Mouse (Mus musculus): ENCODE results near the gene Klrb1a. TPM values are rescaled to one million over a fixed set of nuclear protein-coding genes. Genes with fewer than 3 reads are reported as not detected.
A peak's percentile ranks its signal among the peaks of the same experiment; 100 is the strongest.
"Not testable (repeated sequence)": the region's sequence is repeated elsewhere in the genome, so short reads cannot be mapped to it uniquely, and the experiment has no call there.

Klrb1a gene
- total RNA-seq (2022): not detected

- not testable (repeated sequence) for DNase-seq (ENCODE audit: low spot score in 2 of 2)
Observed at GRCm38 (mm10) chr6:128623433-128623832, at the start of gene Klrb1a. Gene Klrb1a (minus strand): TSS chr6:128623533.

- DNase-seq (ENCODE audit: low spot score in 2 of 2): no peak
Observed at GRCm38 (mm10) chr6:128669936-128670335, 46.6 kb upstream of the Klrb1a start.

GRCm38 (mm10) chr6:128662206-128662605 is 38.9 kb upstream of the Klrb1a start, which contains the start of gene Clec2h:
Gene Clec2h (plus strand): TSS chr6:128662385.
- DNase-seq (ENCODE audit: low spot score in 2 of 2): no peak

- DNase-seq (ENCODE audit: low spot score in 2 of 2): no peak
Observed at GRCm38 (mm10) chr6:128661249-128661648, 37.9 kb upstream of the Klrb1a start.

- no peak for DNase-seq (ENCODE audit: low spot score in 2 of 2)
Observed at GRCm38 (mm10) chr6:128652938-128653337, 29.6 kb upstream of the Klrb1a start.

- DNase-seq (ENCODE audit: low spot score in 2 of 2): not testable (repeated sequence)
Observed at GRCm38 (mm10) chr6:128650827-128651226, 27.5 kb upstream of the Klrb1a start.

DNA sequence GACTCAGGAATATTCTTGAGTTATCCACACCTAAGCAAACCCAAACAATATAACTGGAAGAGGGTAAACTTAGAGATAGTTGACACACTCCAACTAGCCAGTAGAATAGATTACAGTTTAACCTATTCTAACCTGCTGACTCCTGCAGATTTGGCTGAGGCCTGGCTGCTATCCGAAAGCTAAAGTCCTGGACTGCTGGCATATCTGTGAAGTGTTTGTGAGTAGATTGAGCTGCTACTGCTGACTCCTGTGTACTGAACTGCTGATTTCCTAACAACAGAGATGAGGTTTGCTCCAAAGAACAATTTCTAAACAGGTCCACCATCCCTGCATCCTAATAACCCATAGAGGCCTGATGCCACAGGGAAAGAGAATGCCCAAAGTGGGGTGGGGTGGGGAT is 26.9 kb upstream of the Klrb1a start:
- DNase-seq (ENCODE audit: low spot score in 2 of 2): no peak

DNA sequence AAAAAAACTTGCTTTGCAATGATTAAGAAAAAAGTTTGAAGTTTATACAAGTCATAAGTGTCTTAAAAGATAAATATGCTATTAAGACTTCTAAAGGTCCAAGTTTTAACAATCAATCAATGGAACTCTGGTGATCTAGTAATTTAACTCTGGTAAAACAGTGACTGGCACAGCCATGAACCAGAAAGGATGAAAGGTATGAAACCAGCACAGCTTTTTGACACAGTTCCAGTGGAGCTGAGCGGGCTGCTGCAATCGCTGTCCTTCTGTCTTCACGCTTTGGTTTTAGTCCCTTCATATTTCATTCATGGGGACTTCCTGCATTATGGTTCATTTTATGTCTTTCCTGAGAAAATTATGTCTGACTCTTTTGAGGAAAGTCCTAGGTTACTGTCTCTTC is 26.3 kb upstream of the Klrb1a start:
- DNase-seq (ENCODE audit: low spot score in 2 of 2): no peak

GRCm38 (mm10) chr6:128645708-128646107 is 22.4 kb upstream of the Klrb1a start:
- not testable (repeated sequence) for DNase-seq (ENCODE audit: low spot score in 2 of 2)

- DNase-seq (ENCODE audit: low spot score in 2 of 2): not testable (repeated sequence)
Observed at GRCm38 (mm10) chr6:128644694-128645093, 21.4 kb upstream of the Klrb1a start.

GRCm38 (mm10) chr6:128643999-128644398 is 20.7 kb upstream of the Klrb1a start:
- DNase-seq (ENCODE audit: low spot score in 2 of 2): no peak

DNA sequence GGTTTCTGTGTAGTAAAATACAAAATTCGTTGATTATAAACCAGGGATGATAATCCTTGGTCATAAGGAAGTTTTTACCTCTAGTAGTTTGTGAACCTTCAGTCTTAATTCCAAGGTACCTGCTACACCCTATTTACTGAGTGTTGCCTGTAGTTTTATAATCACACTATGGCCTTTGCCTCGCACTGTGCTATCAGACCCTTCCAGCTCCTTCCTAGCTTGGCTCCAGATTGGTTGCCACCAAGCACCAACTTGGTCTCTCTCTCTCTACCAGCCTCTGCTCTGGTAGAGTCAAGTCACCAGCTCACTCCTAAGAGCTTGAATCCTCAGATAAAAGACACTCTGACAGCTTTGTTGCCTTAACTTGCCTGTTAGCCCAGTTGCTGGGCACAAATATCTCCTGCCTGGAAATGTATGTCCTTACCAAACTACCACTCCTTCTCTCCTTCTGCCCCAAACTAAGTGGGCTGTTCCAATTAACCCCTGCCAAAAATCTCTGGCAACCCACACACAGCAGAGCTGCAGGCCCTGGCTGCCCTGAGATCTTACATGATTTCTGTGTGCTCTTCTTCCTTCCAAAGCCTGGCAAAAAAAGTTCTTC is 17.9 kb upstream of the Klrb1a start:
- no peak for DNase-seq (ENCODE audit: low spot score in 2 of 2)

DNA sequence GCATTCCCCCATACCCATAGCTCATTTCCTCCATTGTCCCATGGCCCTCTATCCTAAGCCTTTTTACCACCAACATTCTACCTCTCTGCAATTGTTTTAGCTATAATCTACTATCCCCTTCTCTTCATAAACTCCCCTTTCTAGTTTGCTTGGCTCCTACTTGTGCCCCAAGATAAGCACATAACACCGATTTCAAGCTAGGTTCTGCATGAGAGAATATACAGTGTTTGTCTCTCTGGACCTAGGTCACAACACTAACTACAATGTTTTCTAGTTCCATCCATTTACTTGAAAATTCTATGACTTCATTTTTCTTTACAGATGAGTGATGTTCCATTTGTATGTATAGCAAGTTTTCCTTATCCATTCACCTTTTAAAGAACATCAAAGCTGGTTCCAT is 17.3 kb upstream of the Klrb1a start:
- no peak for DNase-seq (ENCODE audit: low spot score in 2 of 2)

- DNase-seq (ENCODE audit: low spot score in 2 of 2): not testable (repeated sequence)
Observed at GRCm38 (mm10) chr6:128630912-128631905, 7.9 kb upstream of the Klrb1a start.

- peak; percentile 19 to 61 for DNase-seq (ENCODE audit: low spot score in 2 of 2)
Observed at GRCm38 (mm10) chr6:128629771-128630739, 6.7 kb upstream of the Klrb1a start.

GRCm38 (mm10) chr6:128625246-128625645 is 1.9 kb upstream of the Klrb1a start:
- not testable (repeated sequence) for DNase-seq (ENCODE audit: low spot score in 2 of 2)

DNA sequence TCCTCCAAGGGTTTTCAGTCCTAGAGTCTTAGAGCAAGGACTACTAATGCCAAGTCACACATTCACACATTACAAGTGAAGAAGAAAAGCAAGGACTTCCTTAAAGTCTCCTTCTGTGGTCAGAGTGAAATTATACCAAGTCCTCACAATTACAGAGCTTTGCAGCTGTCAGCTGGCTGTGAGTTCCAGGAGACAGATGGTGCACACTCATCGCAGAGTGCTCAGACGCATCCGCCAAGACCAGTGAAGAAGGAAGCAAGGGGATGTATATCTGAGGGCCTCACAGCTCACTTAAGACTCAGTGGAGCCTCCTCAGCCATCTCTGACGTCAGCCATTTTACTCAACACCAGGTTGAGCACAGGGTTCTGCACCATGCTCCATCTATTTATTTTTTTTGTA is 1.1 kb upstream of the Klrb1a start:
- no peak for DNase-seq (ENCODE audit: low spot score in 2 of 2)

GRCm38 (mm10) chr6:128622733-128623132 is 600 bp downstream of the Klrb1a start:
- no peak for DNase-seq (ENCODE audit: low spot score in 2 of 2)

DNA sequence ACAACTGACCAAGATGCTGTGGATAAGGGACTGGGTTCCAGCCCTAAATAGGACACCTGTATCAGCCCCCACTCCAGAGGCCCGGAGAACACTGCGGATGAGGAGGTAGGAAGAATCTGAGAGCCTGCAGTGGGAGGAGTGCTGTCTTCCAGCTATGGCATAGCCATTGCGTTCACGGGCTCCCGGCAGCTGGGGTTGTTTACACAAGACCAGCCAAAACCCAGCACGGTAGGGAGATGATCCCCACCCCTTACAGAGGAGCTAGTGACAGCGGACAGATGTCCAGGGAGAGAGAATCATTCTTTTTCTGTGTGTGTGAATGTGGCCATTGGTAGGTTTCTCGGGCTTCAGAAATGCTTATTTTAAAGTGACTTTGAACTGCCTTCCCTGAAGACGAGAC is 17.0 kb downstream of the Klrb1a start:
- DNase-seq (ENCODE audit: low spot score in 2 of 2): no peak

GRCm38 (mm10) chr6:128604512-128604911 is 18.8 kb downstream of the Klrb1a start:
- DNase-seq (ENCODE audit: low spot score in 2 of 2): no peak
